Mouse (Mus musculus): ENCODE measurements at regions not wholly inside any gene's neighbourhood (a gene's known extent, or its start where the extent isn't known, plus 50 kb on each side); places are given as distances from the start of the nearest gene placed in this dataset.
"Not testable (repeated sequence)": the region's sequence is repeated elsewhere in the genome, so short reads cannot be mapped to it uniquely, and the experiment has no call there.

DNA sequence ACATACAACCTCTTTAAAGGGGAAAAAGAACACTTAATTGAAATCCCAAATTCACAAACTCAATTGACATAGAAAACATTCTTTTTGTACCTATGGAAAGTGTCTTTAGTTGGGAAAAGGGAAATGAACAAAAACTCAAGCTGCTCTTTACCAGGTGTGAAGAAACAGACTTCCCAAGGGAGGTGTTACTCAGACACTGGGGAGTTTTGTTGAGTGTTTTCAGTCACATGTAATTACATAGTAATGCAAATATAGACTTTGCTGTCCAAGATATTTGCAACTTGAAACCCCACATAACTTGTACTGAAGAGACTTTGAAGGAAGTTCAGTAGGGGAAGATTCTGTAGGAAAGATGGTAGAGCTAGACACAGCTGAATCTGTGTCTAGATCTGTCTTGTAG lies 547.7 kb upstream of the Zfp960 start:
- no peak for DNase-seq

DNA sequence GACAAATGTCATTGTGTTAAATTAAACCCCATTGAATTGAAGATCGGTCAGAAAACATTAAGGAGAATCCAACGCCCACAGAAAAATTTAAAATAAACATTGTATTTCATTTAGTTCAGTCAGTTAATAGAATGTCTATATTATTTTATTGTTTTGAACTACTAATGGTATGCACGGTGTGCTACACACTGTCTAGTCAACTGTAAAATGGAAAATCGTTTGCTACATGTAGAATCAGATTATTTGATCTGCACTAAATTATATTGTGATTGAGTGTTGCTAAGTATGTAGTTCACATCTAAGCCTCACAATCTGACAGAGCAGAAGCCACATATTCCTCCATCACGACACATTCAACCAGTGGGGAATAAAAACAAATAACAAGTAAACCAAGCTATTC lies 570.0 kb upstream of the Zfp960 start:
- DNase-seq, result no peak

DNA sequence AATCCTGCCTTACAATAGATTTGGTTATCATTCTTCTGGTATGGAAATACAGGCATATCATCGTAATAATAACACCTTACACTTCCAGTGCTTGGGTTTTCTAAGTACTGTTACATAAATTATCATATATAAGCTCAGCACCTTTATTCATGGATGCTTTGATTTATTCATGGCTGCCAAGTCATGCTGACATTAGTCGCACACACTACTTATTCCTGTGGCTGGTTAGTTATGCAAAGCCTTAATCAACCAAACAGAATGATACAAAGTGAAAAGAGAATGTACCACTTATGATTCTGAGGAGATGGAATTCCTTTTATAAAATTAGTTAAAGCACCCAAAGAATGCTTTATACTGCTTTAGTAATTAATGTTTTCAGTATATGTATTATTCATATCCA lies 570.4 kb upstream of the Zfp960 start:
- no peak for DNase-seq

DNA sequence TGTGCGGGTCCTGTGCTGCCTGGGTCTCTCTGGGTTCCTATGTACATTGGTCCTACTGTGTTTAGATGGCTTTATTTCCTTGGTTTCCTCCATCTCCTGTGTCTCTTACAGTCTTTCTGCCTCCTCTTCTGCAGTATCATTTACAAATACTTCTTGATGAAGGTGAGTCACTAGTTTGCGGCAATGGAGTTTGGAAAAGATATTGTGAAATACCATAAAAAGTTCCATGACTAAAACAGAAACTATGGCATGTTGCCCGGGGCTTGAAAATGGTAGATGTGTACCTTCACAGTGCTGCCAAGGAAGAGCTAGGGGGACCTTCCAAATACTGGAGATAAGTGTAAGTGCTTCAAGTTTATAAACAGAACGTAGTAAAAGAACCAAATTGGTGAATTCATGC lies 571.4 kb upstream of the Zfp960 start:
- DNase-seq, result no peak

DNA sequence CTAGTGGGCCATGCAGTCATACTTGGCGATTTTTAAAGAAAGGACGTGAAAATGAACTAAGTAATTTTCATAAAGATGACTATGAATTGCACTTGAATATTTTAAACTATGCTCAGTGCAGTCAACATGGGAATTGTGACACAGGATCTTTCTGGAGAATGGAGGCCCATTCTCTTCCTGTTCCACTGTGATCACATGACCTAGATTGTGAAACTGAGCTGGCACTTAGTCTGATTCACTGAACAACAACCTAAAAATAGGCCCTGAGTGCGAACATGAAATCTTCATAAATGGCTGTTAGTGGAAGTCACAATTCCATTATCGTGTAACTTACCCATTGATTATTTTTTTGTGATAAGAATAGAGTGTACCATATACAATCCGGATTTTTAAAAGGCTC lies 577.6 kb upstream of the Zfp960 start:
- no peak for DNase-seq

DNA sequence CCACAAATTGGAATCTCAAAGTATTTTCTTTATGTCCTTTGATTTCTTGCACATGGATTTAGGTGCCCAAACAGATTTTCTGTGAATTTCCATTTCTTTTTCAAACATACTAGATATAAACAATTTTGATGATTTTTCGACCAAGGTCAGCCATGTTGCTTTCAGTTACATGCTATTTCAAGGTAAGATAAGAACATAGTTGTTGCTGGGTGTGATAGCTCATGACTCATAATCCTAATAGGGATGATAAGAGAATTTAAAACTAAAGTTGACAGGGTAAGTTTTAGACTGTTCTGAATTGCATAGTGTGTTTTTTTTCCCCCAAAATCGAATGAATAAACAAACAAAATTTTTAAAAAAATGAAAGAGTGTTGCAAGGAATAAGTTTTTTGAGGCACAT lies 579.9 kb upstream of the Zfp960 start:
- DNase-seq, result no peak

DNA sequence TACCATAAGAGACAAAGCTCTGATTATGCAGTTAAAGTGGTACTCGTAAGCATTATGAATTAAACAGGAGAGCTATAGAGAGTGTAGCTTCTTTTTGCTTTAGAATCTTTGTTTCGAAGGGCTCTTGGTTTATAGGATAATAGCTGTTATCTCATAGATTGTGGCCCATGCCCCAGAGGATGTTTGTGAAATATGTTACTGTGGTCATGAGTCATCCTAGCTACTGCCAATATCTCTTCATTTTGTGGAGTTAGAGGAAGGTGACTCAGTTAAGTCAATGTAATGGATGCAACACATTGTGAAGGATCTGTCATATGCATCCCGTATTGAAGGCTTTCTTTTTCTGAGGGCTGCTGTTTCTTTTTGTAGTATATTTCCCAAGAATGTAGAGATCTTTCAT lies 582.2 kb upstream of the Zfp960 start:
- no peak for DNase-seq

DNA sequence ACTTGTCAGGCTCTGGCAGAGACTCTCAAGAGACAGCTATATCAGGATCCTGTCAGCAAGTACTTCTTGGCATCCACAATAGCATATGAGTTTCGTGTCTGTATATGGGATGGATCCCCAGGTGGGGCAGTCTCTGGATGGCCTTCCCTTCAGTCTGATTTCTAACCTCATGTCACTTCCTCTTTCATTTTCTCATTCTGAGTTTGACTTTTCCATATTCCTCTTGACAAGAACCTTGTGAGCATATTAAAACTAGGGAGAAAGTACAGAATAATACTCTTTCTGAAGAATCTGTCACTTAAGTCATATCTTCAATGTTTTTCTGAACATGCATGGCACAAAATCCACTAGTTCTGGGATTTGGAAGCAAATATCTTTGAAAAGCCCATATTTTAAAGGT lies 583.3 kb upstream of the Zfp960 start:
- DNase-seq, result no peak

DNA sequence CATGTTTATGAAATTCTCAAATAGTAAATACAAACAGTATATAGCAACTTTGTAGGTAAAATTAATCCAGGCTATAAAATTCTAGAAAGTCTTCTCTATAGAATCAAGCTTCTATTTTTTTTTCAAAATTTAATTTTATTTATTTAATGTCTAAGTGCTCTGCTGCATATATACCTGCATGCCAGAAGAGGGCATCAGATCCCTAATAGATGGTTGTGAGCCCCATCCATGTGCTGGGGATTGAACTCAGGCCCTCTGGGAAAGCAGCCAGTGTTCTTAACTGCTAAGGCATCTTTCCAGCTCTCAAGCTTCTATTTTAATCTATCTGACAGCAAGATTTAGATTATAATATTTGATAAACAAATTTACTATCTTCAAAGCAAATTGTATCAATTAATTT lies 602.7 kb upstream of the Zfp960 start:
- no peak for DNase-seq

DNA sequence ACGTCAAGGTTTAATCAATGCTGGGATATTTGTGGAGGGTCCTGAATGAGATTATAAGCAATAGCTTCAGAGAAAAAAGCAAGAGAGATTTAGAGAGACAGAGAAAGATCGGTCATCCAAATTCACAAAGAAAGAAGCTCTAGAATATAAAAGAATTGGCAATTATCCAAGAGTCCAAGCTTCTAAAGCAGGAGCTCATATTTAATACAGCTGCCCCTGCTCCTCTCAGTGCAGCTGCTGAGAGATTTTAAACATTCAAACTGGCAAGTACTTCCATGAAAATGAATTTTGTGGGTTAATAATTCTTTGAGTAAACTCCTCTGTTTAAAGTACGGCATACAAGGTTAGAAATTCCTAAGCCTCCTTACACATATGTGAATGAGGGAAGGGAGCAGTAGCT lies 610.8 kb upstream of the Zfp960 start:
- DNase-seq, result no peak

DNA sequence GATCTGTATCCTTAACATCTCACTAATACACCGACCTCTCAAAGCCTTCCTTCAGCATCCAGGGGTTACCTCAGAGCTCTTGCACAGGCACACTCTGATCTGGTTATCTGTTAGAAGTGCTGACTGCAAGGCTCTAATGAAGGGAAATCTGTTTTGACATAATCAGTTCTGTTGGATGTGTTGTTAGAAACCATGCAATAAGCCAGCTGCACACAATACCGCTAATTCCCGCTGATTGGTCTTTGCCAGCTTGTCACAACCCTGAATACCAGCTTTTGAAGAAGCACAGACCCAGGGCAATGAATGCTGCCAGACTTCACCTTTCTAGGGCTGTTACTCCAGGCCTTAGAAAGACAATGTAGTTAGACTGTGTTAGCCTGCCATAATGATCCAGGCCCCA lies 613.7 kb upstream of the Rgmb start:
- DNase-seq, result no peak

DNA sequence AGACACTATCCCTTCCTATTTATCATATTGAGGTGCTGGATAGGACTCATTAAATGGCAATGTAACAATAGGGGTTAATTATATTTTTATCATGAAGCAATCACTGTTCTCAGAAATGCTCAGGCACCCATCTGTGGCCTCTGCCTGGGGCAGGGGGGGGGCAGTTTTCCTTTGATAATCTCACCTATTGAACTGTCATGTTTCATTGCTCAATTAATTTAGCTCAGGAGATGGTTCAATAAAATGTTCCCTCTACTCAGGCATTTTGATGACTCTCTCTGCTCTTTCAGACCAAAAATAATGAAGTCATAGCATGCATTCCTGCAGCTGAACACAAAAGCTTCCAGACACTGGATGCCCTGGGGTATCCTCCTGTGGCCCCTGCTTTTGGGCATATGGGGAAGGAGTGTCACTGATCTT lies 564.4 kb upstream of the Rgmb start:
- DNase-seq, result no peak

DNA sequence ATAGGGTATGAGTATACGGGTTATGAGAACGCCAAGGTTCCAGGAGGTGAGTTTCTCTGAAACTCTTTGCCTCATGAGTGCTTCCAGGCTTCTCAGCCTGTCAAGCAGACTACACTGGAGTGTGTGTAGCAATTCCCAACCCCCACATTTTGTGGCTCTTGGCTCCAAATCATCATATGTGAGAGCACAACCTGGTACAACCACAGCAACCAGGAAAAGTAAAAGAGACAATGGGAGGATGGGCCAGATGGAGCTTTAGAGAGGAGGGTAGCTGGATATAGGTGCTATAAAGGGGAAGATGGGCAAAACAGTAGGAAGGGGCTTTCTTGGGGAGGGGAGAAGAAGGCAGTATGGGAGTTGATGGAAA lies 544.0 kb upstream of the Rgmb start:
- DNase-seq, result not testable (repeated sequence)

DNA sequence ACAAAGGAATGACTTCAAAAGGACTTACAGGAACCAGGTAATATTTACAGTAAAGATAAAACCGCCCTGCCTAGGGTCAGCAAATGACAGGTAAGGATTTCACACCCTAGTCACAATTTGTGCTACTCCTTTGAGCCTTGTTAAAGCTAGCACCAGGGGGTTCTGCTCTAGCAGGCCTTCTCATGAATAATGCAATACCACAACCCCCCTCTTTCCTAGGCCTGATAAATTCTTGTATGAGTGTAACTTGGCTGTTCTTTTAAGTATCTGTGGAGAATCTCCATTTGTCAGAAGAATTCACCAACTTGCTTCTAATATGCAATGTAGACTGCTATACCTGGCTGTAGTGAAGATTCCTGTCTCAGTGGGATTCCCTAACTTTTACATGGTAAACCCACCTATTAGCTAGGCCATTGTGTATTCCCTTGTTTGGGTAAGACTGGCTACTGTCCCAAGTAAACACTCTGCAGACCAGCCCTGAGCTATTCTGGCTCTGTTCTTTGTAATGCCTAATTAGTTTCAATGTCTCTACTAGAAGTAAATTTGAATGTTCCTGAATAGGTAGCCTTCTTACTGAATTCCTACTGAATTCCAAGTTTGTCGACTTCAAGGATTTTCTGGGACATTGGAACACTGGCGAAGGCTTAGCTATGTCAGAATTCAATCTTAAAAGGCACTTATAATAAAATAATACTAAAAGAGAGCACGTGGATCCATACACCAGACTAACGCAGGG lies 543.4 kb upstream of the Rgmb start:
- DNase-seq, result not testable (repeated sequence)

DNA sequence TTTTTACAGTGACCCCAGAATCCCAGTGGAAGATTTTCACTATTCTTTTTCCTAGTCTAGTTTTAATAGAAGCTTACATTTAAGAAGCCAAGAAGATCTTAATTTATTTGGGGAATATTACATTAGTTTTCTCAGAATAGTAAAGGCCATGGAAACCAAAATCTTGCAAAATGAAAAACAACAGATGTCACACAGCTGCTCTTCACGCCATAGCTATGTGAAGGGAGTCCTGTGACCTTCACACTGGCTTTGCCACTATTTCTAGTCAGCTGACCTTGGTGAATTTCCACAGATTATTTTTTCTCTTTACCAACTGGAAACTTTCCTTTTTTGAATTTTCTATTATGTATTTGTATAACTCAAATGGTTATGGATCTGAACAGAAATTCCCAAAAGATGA lies 542.1 kb upstream of the Rgmb start:
- DNase-seq, result peak; percentile 2

DNA sequence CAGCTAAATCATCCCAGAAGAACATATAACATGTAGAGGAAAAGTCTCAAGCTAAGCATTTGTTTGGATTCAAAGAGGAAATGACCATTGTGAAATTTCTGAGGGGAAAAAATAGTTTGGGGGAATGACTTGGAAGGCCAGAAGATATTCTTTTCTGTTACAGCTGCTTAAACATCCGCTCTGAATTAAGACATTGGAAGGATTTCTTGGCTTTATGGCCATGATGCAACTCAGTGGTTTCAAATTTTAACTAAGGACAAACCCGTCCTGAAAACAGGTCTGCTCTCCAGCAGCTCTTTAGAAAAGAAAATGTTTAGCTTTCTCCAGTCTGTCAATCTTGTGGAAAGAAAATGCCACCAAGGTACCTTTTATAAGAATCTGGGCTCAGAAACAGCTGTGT lies 513.2 kb upstream of the Rgmb start:
- DNase-seq, result no peak

DNA sequence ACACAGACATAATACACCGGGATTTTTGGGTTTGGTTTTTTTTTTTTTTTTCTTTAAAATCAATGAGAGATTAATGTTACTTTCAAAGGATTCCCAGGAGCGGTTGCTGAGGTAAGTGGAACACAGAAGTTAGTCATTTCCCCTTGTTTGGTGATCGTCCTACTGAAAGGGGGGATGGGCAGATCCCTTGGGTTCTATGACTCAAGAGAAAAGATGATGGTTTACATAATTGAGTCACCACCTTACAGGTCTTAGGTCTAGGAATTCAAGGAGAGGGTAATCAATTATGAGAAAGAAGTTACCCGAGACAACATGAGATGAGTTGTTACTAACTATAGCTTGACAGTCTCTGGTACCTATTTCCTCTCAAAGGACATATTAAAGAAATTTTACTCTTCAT lies 511.9 kb upstream of the Rgmb start:
- no peak for DNase-seq

DNA sequence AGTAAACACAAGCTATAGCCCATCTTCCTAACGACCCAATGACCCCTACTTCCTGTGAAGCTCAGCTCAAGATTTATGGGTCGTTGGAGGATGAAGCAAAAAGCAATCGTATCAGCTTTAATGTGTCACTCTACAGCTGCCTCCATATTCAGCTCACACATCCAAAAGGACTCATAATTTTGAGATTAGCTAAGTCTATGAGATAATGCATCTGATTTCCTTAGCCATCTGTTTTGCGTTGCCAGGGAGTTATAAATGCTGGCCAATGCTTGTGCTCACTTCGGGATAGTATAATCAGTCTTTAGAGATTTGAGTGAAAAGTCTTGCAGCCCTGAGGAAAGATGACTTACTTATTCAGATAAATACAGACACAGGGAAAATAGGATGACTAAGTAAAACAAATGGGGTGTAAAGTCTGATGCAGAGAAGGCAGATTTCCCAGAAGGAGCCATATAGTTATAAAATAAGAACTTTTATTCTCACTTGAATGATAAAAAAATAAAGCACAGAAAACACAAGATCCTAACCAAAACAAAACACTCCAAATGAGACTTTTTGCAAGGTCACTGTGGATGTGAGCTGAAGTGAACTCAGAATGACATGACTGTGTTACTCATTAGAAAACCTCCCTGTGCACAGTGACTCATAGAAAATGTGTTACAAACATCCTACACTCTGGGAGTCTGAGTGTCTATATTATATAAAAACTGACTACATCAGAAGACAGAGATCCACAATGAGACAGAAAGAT lies 509.1 kb upstream of the Rgmb start:
- DNase-seq, result no peak

DNA sequence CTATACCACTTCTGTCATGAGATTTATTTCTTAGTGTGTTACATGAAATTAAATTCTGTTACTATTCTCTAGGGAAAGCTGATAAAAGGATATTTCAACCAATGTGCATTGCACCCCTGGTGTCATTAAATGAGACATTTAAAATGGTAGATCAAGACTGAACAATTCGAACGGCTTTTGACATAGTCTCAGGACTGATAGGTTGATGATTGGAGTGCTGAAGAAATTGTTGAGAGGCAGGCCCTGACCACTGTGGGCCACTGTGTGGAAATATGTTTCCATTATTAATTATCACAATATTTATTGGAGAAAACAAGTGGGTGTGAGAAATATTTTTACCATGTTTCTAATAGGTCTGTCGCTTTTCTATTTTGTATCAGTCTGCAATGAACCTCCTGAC lies 481.1 kb upstream of the Rgmb start:
- DNase-seq, result no peak

DNA sequence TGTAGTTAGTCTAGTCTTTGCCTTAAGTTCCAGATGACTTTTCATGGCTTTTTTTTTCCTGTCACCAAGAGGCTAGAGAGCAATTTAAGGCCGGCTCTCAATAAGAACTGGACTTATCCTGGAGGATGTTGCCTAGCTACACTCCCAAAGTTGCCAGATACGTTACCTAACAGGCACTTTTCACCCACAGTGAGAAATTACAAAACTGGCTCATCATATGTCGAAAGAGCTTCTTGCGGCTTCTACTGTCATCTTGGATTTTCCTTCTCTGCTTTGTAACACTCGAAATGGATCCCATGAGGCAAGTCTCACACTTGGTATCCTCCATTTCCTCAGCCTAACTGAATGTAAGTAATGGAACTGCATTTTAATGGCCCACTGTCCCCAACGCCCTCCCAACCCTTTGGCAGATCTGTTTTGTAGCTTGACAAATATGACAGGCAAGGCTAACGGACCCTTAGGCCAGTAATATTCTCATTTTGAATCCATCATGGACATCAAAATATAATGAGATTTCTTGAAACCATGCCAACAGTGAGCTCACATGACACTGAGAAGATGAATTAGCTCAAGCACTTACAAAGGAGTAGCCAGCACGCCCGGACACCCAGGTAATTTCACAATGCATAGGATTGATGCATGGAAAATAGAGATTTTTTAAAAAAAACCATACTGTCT lies 480.5 kb upstream of the Rgmb start:
- DNase-seq, result no peak

DNA sequence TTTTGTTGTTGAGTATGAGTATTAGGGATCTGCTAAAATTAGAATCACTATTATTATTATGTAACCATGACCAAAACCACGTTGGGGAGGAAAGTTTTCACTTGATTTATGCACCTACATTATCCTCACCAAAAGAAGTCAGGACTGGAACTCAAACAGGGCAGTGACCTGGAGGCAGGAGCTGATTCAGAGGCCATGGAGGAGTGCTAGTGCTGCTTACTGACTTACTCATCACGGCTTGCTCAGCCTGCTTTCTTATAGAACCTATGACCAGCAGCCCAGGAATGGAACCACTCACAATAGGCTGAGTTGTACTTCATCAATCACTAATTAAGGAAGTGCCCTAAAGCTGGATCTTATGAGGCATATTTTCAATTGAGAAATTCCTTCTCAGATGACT lies 470.9 kb upstream of the Rgmb start:
- no peak for DNase-seq

DNA sequence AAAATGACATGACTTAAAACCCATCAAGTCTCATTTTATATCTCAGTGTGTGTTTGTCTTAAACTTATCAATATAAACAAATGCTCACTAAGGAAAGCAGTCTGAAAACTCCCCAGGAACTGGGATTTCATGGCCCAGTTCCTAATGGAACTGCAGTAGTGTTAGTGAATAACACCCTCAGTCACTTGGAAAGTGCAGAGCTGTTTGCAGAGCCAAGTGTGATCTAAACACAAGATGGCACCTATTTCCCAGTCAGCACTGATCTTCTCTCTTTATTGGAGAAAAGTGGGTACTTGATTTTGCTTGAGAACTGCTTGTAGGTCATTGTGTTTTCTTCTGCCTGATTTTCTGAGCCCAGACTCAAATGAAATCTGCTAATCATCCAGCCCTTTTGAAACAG lies 467.7 kb upstream of the Rgmb start:
- DNase-seq, result no peak

All from kidney, postnatal 14 days (tissue).